Mouse (Mus musculus) liver, adult 2 months (tissue): ENCODE results near the gene Hoxa13.

ENCODE experiments used
- CTCF ChIP-seq: fragments of 200-500 bp; IDR thresholded peaks from 2 replicates; pipeline ENCODE4 v1.5.1; 2011; ENCODE audit warnings: low read depth, low read length, control low read depth
- POLR2A ChIP-seq: fragments of 200-500 bp; IDR thresholded peaks from 2 replicates; pipeline ENCODE4 v1.6.1; 2011; ENCODE audit warnings: low read length, control low read depth; ENCODE audit not compliant: insufficient read depth; ENCODE audit errors: extremely low read depth

DNA sequence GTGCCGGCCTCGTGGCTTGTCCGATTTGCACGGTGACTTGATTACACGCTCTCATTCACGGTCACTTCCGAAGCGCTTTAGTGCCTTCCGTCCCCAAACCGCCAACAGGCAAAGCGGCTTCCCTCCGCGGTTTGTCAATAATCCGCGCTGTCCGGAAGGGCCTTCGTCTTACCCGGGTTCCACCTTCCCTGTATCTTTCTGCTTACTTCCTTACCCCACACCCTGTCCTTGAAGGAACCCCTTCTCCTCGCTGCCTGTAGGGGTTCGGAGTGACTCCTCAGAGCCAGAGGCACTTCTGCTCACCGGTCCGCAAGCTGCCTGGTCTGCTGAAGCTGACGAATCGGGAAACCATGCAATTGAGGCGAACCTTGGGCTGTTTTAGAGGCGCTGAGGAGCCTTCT is 14.3 kb downstream of the Hoxa13 start:
- no peak for TF ChIP-seq CTCF
- no peak for TF ChIP-seq POLR2A
